Mouse (Mus musculus) heart, embryonic 15.5 days (tissue): ENCODE data around the gene Pyurf. TPM values are rescaled to one million over a fixed set of nuclear protein-coding genes. Genes with fewer than 3 reads are reported as not detected.

Source experiments
- ATAC-seq: fragments of 200-750 bp; cut with Nextera tagmentation; replicated peaks from 2 replicates; pipeline ENCODE4 v1.8.0; 2017; ENCODE audit warnings: low read depth, moderate TSS enrichment; ENCODE audit not compliant: insufficient number of reproducible peaks, insufficient read depth, low FRiP score
- H3K27ac ChIP-seq: fragments of 300-500 bp; sonication (generic); 2 replicates; pipeline ENCODE4 v1.5.1; 2015; ENCODE audit warnings: mild to moderate bottlenecking, inconsistent platforms
- H3K27me3 ChIP-seq: fragments of 300-500 bp; sonication (generic); 2 replicates; pipeline ENCODE4 v1.6.1; 2015; ENCODE audit warnings: inconsistent platforms
- H3K36me3 ChIP-seq: fragments of 300-500 bp; sonication (generic); 2 replicates; pipeline ENCODE4 v1.6.1; 2015; ENCODE audit warnings: mild to moderate bottlenecking, inconsistent platforms
- H3K4me1 ChIP-seq: fragments of 300-500 bp; sonication (generic); replicated peaks from 2 replicates; pipeline ENCODE4 v1.6.1; 2015; ENCODE audit warnings: inconsistent platforms
- H3K4me2 ChIP-seq: fragments of 300-500 bp; sonication (generic); 2 replicates; pipeline ENCODE4 v1.6.1; 2015; ENCODE audit warnings: inconsistent platforms, mild to moderate bottlenecking, moderate library complexity
- H3K4me3 ChIP-seq: fragments of 300-500 bp; sonication (generic); 2 replicates; pipeline ENCODE4 v1.5.1; 2015; ENCODE audit warnings: mild to moderate bottlenecking, inconsistent platforms
- H3K9ac ChIP-seq: fragments of 300-500 bp; sonication (generic); 2 replicates; pipeline ENCODE4 v1.6.1; 2015; ENCODE audit warnings: mild to moderate bottlenecking, inconsistent platforms
- H3K9me3 ChIP-seq: fragments of 300-500 bp; sonication (generic); replicated peaks from 2 replicates; pipeline ENCODE4 v1.6.1; 2016; ENCODE audit warnings: inconsistent platforms
- WGBS: fragments of 180-500 bp; shearing (Covaris S2); methylation state at CpG from one replicate; pipeline ENCODE4 v1.1.7; 2015; ENCODE audit warnings: mixed read lengths; 5-methylcytosine and 5-hydroxymethylcytosine counted together
- polyA plus RNA-seq: library from polyadenylated mRNA; unstranded; fragments of >200 nt; fragmentation: Nextera tagmentation; extraction: Ambion mirVana; gene quantifications from 2 replicates; pipeline ENCODE4 v1.2.1, GENCODE M21; 2015

The Pyurf gene
- polyA plus RNA-seq = 24.8 and 25.9 TPM in 2 replicates

DNA sequence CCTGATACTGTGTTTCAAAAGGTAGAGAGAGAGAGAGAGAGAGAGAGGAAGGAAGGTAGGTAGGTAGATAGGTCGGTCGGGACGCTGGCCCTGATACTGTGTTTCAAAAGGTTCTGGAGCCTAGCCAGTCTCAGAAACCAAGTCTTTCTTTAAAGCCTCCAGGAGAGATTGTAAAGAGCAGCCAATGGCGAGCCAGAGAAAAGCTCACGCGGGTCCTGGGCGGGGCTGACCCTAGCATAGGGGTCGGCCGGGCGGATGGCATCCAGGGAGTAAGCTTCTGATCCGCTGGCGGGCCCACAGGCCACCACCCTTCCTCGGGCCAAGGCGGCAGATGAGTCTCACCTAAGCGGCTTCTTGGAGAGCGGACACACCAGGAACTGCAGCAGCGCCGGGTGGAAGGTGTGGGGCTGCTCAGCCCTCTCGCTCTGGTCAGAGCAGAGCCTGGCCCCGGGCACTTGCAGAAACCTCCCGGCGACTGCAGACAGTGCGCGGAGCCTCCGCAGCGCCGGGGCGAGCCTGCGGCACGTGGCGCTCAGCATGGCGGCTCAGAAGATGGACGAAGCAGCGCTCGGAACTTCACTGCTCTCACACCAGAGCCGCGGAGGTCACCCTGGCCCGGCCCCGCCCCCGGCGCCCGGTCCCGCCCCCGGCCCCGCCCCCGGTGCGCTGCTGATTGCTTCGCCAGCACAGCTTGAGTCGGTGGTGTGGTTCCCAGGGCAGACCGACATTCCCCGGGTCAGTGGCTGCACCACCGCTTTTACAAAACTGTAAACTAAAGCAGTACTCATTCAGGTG, at the start of gene Pyurf:
Pyurf (minus strand) TSS at position 612 of the 795 bp plus-strand sequence.
- H3K27ac ChIP-seq = peak within 1 kb of the TSS; percentile 99

DNA sequence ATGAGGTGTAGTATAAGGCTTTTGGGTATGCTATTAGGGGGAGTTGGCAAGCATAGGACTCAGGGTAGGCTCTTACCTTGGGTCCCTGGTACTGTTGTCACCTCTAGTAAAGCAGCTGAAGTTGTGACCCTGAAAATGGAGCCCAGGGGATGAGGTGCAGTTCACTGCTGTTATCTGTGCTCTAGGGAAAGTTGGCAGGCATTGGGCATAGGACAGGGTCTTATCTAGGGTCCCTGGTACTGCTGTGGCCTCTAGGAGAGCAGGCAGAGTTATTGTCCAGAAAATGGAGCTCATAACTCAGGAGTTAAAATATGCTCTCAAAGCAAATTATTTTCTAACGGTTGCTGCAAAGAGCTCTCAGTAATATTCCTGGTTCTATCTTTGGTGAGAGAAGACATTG, 29.5 kb upstream of the Pyurf start:
- 72% methylated on average over 1 of the region's 1 CpGs for WGBS
- Histone ChIP-seq H3K36me3 (peaks cover 15% of the 10 kb centered on the region), H3K4me1 (0 out of 2 replicates have a peak, but pooled peaks cover 4% of the 10 kb centered on the region), H3K9ac (no peak overlapping the region), H3K4me3 (no peak overlapping the region), H3K9me3 (no peaks in the 10 kb centered on the region), H3K4me2 (no peak overlapping the region), H3K27me3 (no peaks in the 10 kb centered on the region), H3K27ac (no peak overlapping the region)
- ATAC-seq = no peak

More for the DNA sequence above, at the start of gene Pyurf:
- Histone ChIP-seq H3K4me2 (peak within 1 kb of the TSS; percentile 89), H3K9ac (peak within 1 kb of the TSS; percentile 91), H3K27me3 (no peaks in the 10 kb centered on the region), H3K4me1 (peaks cover 6% of the 10 kb centered on the region; the same call in 1 of the 2 replicates), H3K9me3 (no peaks in the 10 kb centered on the region), H3K36me3 (peaks cover 31% of the 10 kb centered on the region), H3K4me3 (peak within 1 kb of the TSS; percentile 95)
- WGBS = 0% methylated on average over 52 of the region's 52 CpGs
- peak; percentile 97 for ATAC-seq

DNA sequence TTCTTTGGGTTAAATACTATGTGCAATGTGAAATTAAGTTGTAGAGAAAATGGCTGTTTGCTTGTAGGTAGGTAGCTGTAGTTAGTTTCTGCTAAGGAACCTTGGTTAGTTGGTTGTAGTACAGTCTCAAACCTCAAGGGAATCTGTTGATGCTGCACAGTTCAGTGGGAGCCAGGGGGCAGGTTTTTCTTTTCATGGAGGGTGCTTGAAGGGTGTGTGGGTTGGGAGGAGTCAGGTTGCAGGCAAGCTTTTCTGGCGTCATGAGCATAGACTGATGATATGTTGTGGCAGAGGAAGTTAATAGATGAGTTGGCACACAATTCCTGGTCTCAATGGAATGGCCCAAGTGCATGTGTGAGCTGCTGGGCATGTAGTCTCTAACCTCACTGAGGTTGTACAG, 19.8 kb upstream of the Pyurf start:
- no peak overlapping the region for H3K27ac ChIP-seq
- peaks cover 8% of the 10 kb centered on the region; the same call in 1 of the 2 replicates for H3K36me3 ChIP-seq
- no peak for ATAC-seq
- no peaks in the 10 kb centered on the region for H3K9me3 ChIP-seq
- no peak overlapping the region for H3K4me2 ChIP-seq
- H3K9ac ChIP-seq = no peak overlapping the region
- WGBS = 29% methylated on average over 1 of the region's 1 CpGs
- H3K4me3 ChIP-seq = no peak overlapping the region
- no peaks in the 10 kb centered on the region for H3K27me3 ChIP-seq
- H3K4me1 ChIP-seq = no peaks in the 10 kb centered on the region

DNA sequence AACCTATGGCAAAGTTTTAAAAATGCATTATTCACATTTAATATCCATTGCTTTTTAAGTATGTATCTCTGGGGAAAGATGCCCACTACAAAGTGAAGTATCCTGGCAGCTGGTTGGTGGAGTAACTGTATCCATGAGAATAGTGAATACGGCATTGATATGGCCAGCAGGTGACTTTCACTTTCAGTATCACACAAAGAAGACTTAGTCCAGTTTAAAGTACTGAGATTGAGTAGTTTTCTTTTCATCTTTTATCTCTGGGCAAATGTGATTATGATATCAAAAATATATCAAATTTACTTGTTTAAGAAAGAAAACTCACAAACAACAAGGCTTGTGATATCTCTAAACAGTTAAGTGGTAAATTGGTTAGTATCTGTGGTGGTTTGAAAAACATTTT, 14.8 kb upstream of the Pyurf start:
- H3K4me2 ChIP-seq = no peak overlapping the region
- H3K36me3 ChIP-seq = no peaks in the 10 kb centered on the region
- H3K27ac ChIP-seq = no peak overlapping the region
- ATAC-seq = no peak
- no peaks in the 10 kb centered on the region for H3K9me3 ChIP-seq
- no peaks in the 10 kb centered on the region for H3K27me3 ChIP-seq
- H3K9ac ChIP-seq = no peak overlapping the region
- H3K4me1 ChIP-seq = peaks cover 8% of the 10 kb centered on the region; the same call in 1 of the 2 replicates
- H3K4me3 ChIP-seq = no peak overlapping the region
- 85% methylated on average over 1 of the region's 1 CpGs for WGBS

DNA sequence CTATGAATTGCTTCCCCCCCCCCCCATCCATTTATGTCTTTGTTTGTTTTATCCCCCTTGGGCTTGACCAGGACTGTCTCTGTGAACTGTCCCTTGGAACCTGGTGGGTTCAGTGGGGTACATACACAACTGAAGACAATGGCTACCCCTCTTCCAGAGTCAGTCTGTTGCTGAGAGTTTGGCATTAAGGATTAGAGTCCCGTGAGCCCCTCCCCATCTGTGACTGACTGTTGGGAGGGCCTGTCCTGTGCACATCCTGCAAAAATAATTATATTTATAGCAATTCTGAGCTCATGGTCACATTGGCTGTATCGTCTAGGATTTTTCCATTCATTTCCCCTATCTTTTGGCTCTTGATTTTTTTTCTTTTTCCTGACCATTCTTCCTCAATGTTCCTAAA, 11.8 kb upstream of the Pyurf start:
- H3K9me3 ChIP-seq = no peaks in the 10 kb centered on the region
- no peaks in the 10 kb centered on the region for H3K36me3 ChIP-seq
- H3K4me3 ChIP-seq = peak overlapping the region; percentile 82
- peaks cover 9% of the 10 kb centered on the region; the same call in 1 of the 2 replicates for H3K4me1 ChIP-seq
- no peaks in the 10 kb centered on the region for H3K27me3 ChIP-seq
- 18% methylated on average over 2 of the region's 2 CpGs for WGBS
- no peak for ATAC-seq
- peak overlapping the region; percentile 86 for H3K4me2 ChIP-seq
- peak overlapping the region; percentile 98 for H3K27ac ChIP-seq
- H3K9ac ChIP-seq = peak overlapping the region; percentile 92

DNA sequence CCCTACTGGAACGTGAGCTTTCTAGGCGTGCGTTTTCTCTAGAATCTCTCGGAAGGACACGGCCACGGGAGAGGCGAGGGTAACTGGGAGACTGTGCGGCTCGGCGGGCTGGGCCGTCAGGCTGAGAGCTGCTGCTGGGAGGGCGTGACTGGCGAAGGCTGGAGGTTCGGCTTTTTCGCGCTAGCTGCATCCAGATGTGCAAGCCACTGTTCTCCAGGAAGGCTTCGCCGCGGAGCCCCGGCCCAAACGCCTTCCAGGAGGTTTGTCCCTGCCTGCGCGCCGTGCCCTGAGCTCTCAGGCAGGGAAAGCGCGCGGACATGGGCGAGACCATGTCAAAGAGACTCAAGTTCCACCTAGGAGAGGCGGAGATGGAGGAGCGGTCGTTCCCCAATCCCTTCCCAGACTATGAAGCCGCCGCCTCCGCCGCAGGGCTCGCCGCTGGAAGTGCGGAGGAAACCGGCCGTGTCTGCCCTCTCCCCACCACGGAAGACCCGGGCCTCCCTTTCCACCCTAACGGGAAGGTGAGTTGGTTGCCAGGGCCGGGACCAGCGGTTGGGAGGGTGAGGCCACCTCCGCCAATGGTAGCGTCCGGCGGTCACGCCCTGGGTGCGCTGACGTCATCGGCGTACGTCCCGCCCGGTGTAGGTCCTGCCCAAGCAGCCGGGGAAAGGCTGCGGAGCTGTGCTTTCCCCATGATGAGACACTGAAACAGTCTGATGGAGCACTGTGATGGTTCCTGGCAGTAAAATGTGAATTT, 11.0 kb upstream of the Pyurf start:
- peak overlapping the region; percentile 98 for H3K27ac ChIP-seq
- H3K9ac ChIP-seq = peak overlapping the region; percentile 92
- peak overlapping the region; percentile 86 for H3K4me2 ChIP-seq
- H3K27me3 ChIP-seq = no peaks in the 10 kb centered on the region
- under 1% methylated on average over 59 of the region's 59 CpGs for WGBS
- peak overlapping the region; percentile 82 for H3K4me3 ChIP-seq
- ATAC-seq = peak; percentile 100
- peaks cover 9% of the 10 kb centered on the region; the same call in 1 of the 2 replicates for H3K4me1 ChIP-seq
- H3K36me3 ChIP-seq = no peaks in the 10 kb centered on the region
- H3K9me3 ChIP-seq = no peaks in the 10 kb centered on the region

DNA sequence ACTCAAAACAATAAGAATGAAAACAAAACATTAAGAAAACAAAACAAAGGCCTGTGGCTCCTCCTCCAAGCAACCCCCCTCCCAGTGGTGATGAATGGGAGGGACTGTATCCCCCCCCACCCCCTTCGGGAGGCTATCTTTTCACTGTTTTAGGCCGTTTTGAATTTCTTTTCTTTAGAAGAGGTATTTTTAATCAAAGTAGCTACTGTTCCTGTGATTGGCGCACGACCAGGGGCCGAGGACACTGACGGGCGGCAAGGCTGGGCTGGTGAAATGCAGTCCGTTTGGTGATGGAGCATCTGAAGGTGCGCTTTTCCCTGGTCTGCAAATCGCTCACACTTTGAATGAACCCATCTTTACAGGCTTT, 10.5 kb upstream of the Pyurf start, which contains the start of gene Lancl2:
Lancl2 (plus strand) TSS at position 165 of the 367 bp plus-strand sequence.
- 0% methylated on average over 10 of the region's 10 CpGs for WGBS
- Histone ChIP-seq H3K4me2 (peak within 1 kb of the TSS; percentile 86), H3K9ac (peak within 1 kb of the TSS; percentile 92), H3K4me3 (peak within 1 kb of the TSS; percentile 82), H3K27ac (peak within 1 kb of the TSS; percentile 98), H3K9me3 (no peaks in the 10 kb centered on the region), H3K27me3 (no peaks in the 10 kb centered on the region), H3K36me3 (no peaks in the 10 kb centered on the region), H3K4me1 (peaks cover 9% of the 10 kb centered on the region; the same call in 1 of the 2 replicates)
- peak; percentile 11 for ATAC-seq

DNA sequence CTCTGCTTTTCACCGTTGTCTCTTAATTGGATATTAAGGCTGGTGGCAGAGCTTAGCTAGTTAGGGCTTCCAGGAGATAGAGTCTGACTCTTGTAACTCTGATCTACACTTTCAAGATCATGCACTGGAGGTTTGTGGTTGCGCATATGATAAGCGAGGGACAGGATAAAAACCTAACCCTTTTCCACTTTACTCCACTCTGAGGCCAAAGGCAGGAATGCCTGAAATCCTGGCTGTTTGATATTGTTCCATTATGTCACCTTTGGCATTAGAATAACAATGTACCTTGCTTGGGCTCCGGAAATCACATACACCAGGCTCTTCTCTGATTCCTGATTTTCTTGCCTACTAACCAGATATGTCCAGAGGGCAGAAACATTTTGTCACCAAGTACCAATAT, 9.8 kb upstream of the Pyurf start:
- 60% methylated on average over 4 of the region's 4 CpGs for WGBS
- H3K4me1 ChIP-seq = peaks cover 9% of the 10 kb centered on the region; the same call in 1 of the 2 replicates
- no peaks in the 10 kb centered on the region for H3K9me3 ChIP-seq
- H3K36me3 ChIP-seq = no peaks in the 10 kb centered on the region
- no peaks in the 10 kb centered on the region for H3K27me3 ChIP-seq
- H3K4me2 ChIP-seq = peak overlapping the region; percentile 86; the same call in 1 of the 2 replicates
- H3K9ac ChIP-seq = no peak overlapping the region
- H3K4me3 ChIP-seq = peak overlapping the region; percentile 82; the same call in 1 of the 2 replicates
- no peak overlapping the region for H3K27ac ChIP-seq
- no peak for ATAC-seq

DNA sequence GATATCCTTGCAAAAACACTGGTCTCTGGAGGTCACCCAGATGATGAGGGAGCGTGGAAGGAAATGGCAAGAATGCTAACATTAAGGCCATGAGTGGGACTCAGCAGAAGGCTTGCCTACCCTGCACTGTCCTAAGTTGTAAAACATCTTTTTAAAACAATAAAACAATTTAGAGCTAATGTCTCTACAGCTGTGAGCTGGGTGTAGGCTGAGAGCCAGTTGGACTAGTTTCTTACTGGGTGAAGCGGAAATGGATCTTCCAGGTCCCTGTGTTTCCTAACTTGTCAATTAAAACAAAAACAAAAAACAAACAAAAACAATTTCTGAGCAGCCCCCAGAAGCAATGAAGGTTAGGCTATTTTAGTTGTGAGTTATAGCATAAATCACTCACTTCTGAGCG, 1.2 kb upstream of the Pyurf start:
- 82% methylated on average over 3 of the region's 3 CpGs for WGBS
- peaks cover 6% of the 10 kb centered on the region; the same call in 1 of the 2 replicates for H3K4me1 ChIP-seq
- no peak overlapping the region for H3K27ac ChIP-seq
- no peak overlapping the region for H3K9ac ChIP-seq
- H3K4me2 ChIP-seq = no peak overlapping the region
- H3K36me3 ChIP-seq = peaks cover 16% of the 10 kb centered on the region
- no peaks in the 10 kb centered on the region for H3K9me3 ChIP-seq
- ATAC-seq = no peak
- H3K4me3 ChIP-seq = no peak overlapping the region
- no peaks in the 10 kb centered on the region for H3K27me3 ChIP-seq

DNA sequence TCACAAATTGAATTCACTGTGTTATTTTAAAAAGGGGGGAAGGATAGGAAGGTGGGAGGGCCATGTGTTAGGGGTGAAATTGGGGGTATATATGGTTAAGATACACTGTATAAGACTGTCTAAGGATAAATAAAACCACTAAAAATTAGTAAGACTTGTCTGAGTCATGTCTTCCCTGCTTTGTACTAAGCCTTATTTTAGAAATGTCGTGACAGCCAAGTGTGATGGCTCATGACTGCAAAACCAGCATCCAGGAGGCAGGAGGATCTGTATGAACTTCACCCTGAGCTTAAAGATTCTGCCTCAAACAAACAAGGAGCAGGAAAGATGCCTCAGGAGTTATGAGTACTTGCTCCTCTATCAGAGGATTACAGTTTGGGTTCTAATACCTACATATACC, 7.7 kb downstream of the Pyurf start:
- H3K4me3 ChIP-seq = no peak overlapping the region
- H3K27ac ChIP-seq = no peak overlapping the region
- H3K36me3 ChIP-seq = peaks cover 37% of the 10 kb centered on the region
- H3K4me2 ChIP-seq = no peak overlapping the region
- ATAC-seq = no peak
- H3K27me3 ChIP-seq = no peaks in the 10 kb centered on the region
- no peak overlapping the region for H3K9ac ChIP-seq
- 97% methylated on average over 1 of the region's 1 CpGs for WGBS
- H3K9me3 ChIP-seq = no peaks in the 10 kb centered on the region
- no peaks in the 10 kb centered on the region for H3K4me1 ChIP-seq

DNA sequence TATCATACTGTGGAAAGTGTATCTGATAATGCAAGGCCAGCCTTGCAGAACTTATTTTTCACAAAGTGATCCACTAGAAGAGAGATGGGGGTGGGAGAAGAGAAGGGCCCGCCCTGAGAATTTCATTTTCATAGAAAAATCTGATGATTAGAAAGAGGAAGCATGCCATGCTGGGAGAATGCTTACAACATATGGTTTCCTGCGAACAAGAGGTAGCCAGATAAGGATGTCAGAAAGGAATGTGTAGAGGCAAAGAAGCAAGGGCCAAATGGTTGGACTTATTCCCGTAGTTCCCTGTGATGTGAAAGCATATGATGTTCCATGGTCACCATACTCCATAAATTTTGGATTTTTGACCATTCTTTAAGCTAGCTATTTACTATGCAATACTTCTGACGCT, 30.6 kb downstream of the Pyurf start:
- WGBS = 39% methylated on average over 4 of the region's 4 CpGs
- no peak for ATAC-seq
- no peak overlapping the region for H3K9ac ChIP-seq
- H3K9me3 ChIP-seq = no peaks in the 10 kb centered on the region
- H3K27me3 ChIP-seq = no peaks in the 10 kb centered on the region
- no peaks in the 10 kb centered on the region for H3K36me3 ChIP-seq
- no peak overlapping the region for H3K4me2 ChIP-seq
- H3K4me3 ChIP-seq = no peak overlapping the region
- no peak overlapping the region for H3K27ac ChIP-seq
- peaks cover 5% of the 10 kb centered on the region for H3K4me1 ChIP-seq
